Mouse (Mus musculus) pancreas, adult 10 weeks (tissue): ENCODE data around the gene H60c. TPM values are rescaled to one million over a fixed set of nuclear protein-coding genes. Genes with fewer than 3 reads are reported as not detected.

Source experiments
- polyA plus RNA-seq: library from polyadenylated mRNA; stranded (reverse); fragments of 350-450 nt; fragmentation: Illumina TruSeq; extraction: RNeasy Lipid Tissue Mini Kit (QIAGEN cat#74804); gene quantifications from one replicate; pipeline ENCODE4 v1.2.3, GENCODE M21; 2015; ENCODE audit warnings: low read depth, low replicate concordance; ENCODE audit not compliant: insufficient read depth

The H60c gene
- polyA plus RNA-seq, result not detected

GRCm38 (mm10) chr10:3267671-3268070 lies at the start of gene H60c:
H60c (minus strand) TSS chr10:3267771.

Other genes with a start within 250 kb of the H60c start
- gene Ppp1r14c, start 98.3 kb upstream of the H60c start, polyA plus RNA-seq, result not detected